Mouse (Mus musculus) intestine, embryonic 16.5 days (tissue): ENCODE results near the gene Lurap1l. TPM values are rescaled to one million over a fixed set of nuclear protein-coding genes. Genes with fewer than 3 reads are reported as not detected.

ENCODE experiments used
- ATAC-seq: fragments of 200-750 bp; cut with Nextera tagmentation; 2 replicates; pipeline ENCODE4 v1.8.0; 2017; ENCODE audit warnings: moderate TSS enrichment, moderate library complexity
- H3K27ac ChIP-seq: fragments of 300-500 bp; sonication (generic); 2 replicates; pipeline ENCODE4 v1.5.1; 2014; ENCODE audit warnings: mild to moderate bottlenecking, low read length
- H3K27me3 ChIP-seq: fragments of 300-500 bp; sonication (generic); replicated peaks from 2 replicates; pipeline ENCODE4 v1.6.1; 2014; ENCODE audit warnings: low read length, control low read depth, mixed read lengths; ENCODE audit not compliant: control insufficient read depth, insufficient read depth
- H3K36me3 ChIP-seq: fragments of 300-500 bp; sonication (generic); 2 replicates; pipeline ENCODE4 v1.6.1; 2014; ENCODE audit warnings: low read length, control low read depth; ENCODE audit not compliant: control insufficient read depth, insufficient read depth
- H3K4me1 ChIP-seq: fragments of 300-500 bp; sonication (generic); 2 replicates; pipeline ENCODE4 v1.6.1; 2014; ENCODE audit warnings: low read length, control low read depth, mixed read lengths; ENCODE audit not compliant: control insufficient read depth, insufficient read depth
- H3K4me2 ChIP-seq: fragments of 300-500 bp; sonication (generic); 2 replicates; pipeline ENCODE4 v1.6.1; 2014; ENCODE audit warnings: low read depth, low read length, control low read depth
- H3K4me3 ChIP-seq: fragments of 300-500 bp; sonication (generic); 2 replicates; pipeline ENCODE4 v1.5.1; 2014; ENCODE audit warnings: mild to moderate bottlenecking, low read length
- H3K9ac ChIP-seq: fragments of 300-500 bp; sonication (generic); 2 replicates; pipeline ENCODE4 v1.6.1; 2014; ENCODE audit warnings: low read depth, low read length
- H3K9me3 ChIP-seq: fragments of 300-500 bp; sonication (generic); 2 replicates; pipeline ENCODE4 v1.6.1; 2016; ENCODE audit warnings: low read length, control low read depth; ENCODE audit not compliant: control insufficient read depth
- WGBS: fragments of 180-500 bp; shearing (Covaris S2); extraction: QIAGEN DNeasy Blood & Tissue Kit; methylation state at CpG from one replicate; pipeline ENCODE4 v1.1.7; 2014; 5-methylcytosine and 5-hydroxymethylcytosine counted together
- polyA plus RNA-seq: library from polyadenylated mRNA; unstranded; fragments of >200 nt; fragmentation: Nextera tagmentation; extraction: Ambion mirVana; gene quantifications from 2 replicates; pipeline ENCODE4 v1.2.1, GENCODE M21; 2015

Gene Lurap1l
- polyA plus RNA-seq, 1 experiment from 2014 or later, result 19.5 TPM

GRCm38 (mm10) chr4:80881996-80882599 lies 28.3 kb upstream of the Lurap1l start:
- peak; percentile 84 for ATAC-seq
- Histone ChIP-seq H3K27ac (no peak overlapping the region), H3K27me3 (no peaks in the 10 kb centered on the region), H3K9ac (no peak overlapping the region), H3K36me3 (no peaks in the 10 kb centered on the region), H3K9me3 (no peaks in the 10 kb centered on the region), H3K4me1 (no peaks in the 10 kb centered on the region), H3K4me3 (no peak overlapping the region), H3K4me2 (no peak overlapping the region)
- WGBS, result 49% methylated on average over 1 of the region's 1 CpGs

GRCm38 (mm10) chr4:80886631-80887030 lies 23.8 kb upstream of the Lurap1l start:
- ATAC-seq, result no peak
- no peaks in the 10 kb centered on the region for H3K36me3 ChIP-seq
- H3K4me1 ChIP-seq, result no peaks in the 10 kb centered on the region
- H3K9me3 ChIP-seq, result no peaks in the 10 kb centered on the region
- H3K4me3 ChIP-seq, result no peak overlapping the region
- no peak overlapping the region for H3K27ac ChIP-seq
- WGBS, result 70% methylated on average over 4 of the region's 4 CpGs
- H3K27me3 ChIP-seq, result no peaks in the 10 kb centered on the region
- no peak overlapping the region for H3K4me2 ChIP-seq
- no peak overlapping the region for H3K9ac ChIP-seq

- ATAC-seq, result peak; percentile 68; the same call in 1 of the 2 replicates
- 89% methylated on average over 6 of the region's 6 CpGs for WGBS
Observed at GRCm38 (mm10) chr4:80891004-80891403, 19.4 kb upstream of the Lurap1l start.

GRCm38 (mm10) chr4:80895278-80895894 lies 15.1 kb upstream of the Lurap1l start:
- ATAC-seq, result peak; percentile 76
- H3K27ac ChIP-seq, result no peak overlapping the region

More at GRCm38 (mm10) chr4:80891004-80891403, 19.4 kb upstream of the Lurap1l start:
- Histone ChIP-seq H3K27me3 (no peaks in the 10 kb centered on the region), H3K36me3 (no peaks in the 10 kb centered on the region), H3K4me1 (no peaks in the 10 kb centered on the region; the same call in 1 of the 2 replicates), H3K9ac (no peak overlapping the region), H3K27ac (no peak overlapping the region), H3K9me3 (no peaks in the 10 kb centered on the region), H3K4me2 (no peak overlapping the region), H3K4me3 (no peak overlapping the region)

GRCm38 (mm10) chr4:80906726-80907125 lies 3.7 kb upstream of the Lurap1l start:
- no peak overlapping the region for H3K4me3 ChIP-seq
- H3K27me3 ChIP-seq, result no peaks in the 10 kb centered on the region
- no peak overlapping the region for H3K4me2 ChIP-seq
- no peaks in the 10 kb centered on the region for H3K9me3 ChIP-seq
- ATAC-seq, result no peak
- no peak overlapping the region for H3K27ac ChIP-seq
- no peak overlapping the region for H3K9ac ChIP-seq
- H3K36me3 ChIP-seq, result no peaks in the 10 kb centered on the region
- no peaks in the 10 kb centered on the region for H3K4me1 ChIP-seq
- WGBS, result 58% methylated on average over 3 of the region's 3 CpGs

More at GRCm38 (mm10) chr4:80895278-80895894, 15.1 kb upstream of the Lurap1l start:
- no peaks in the 10 kb centered on the region; the same call in 1 of the 2 replicates for H3K4me1 ChIP-seq
- 42% methylated on average over 4 of the region's 4 CpGs for WGBS
- no peak overlapping the region for H3K4me2 ChIP-seq
- H3K9me3 ChIP-seq, result no peaks in the 10 kb centered on the region
- no peaks in the 10 kb centered on the region for H3K36me3 ChIP-seq
- H3K4me3 ChIP-seq, result no peak overlapping the region
- no peaks in the 10 kb centered on the region for H3K27me3 ChIP-seq
- H3K9ac ChIP-seq, result no peak overlapping the region

- no peaks in the 10 kb centered on the region for H3K4me1 ChIP-seq
Observed at GRCm38 (mm10) chr4:80907973-80908372, 2.5 kb upstream of the Lurap1l start.

GRCm38 (mm10) chr4:80908902-80909301 lies 1.5 kb upstream of the Lurap1l start:
- peaks cover under 1% of the 10 kb centered on the region; the same call in 1 of the 2 replicates for H3K4me1 ChIP-seq
- H3K9ac ChIP-seq, result no peak overlapping the region
- H3K9me3 ChIP-seq, result no peaks in the 10 kb centered on the region
- no peak for ATAC-seq
- WGBS, result 61% methylated on average over 4 of the region's 4 CpGs
- no peak overlapping the region for H3K27ac ChIP-seq
- no peaks in the 10 kb centered on the region for H3K36me3 ChIP-seq
- H3K4me2 ChIP-seq, result no peak overlapping the region
- H3K27me3 ChIP-seq, result no peaks in the 10 kb centered on the region
- no peak overlapping the region for H3K4me3 ChIP-seq

More at GRCm38 (mm10) chr4:80907973-80908372, 2.5 kb upstream of the Lurap1l start:
- Histone ChIP-seq H3K27me3 (no peaks in the 10 kb centered on the region), H3K9me3 (no peaks in the 10 kb centered on the region), H3K9ac (no peak overlapping the region), H3K4me2 (no peak overlapping the region), H3K27ac (no peak overlapping the region), H3K4me3 (no peak overlapping the region), H3K36me3 (no peaks in the 10 kb centered on the region)
- no peak for ATAC-seq
- 73% methylated on average over 5 of the region's 5 CpGs for WGBS

GRCm38 (mm10) chr4:80910871-80911701 lies 640 bp downstream of the Lurap1l start:
- no peaks in the 10 kb centered on the region for H3K27me3 ChIP-seq
- under 1% methylated on average over 53 of the region's 58 CpGs for WGBS
- H3K9me3 ChIP-seq, result no peaks in the 10 kb centered on the region
- H3K36me3 ChIP-seq, result no peaks in the 10 kb centered on the region
- peak overlapping the region; percentile 91 for H3K27ac ChIP-seq
- peak overlapping the region; percentile 75 for H3K4me3 ChIP-seq
- ATAC-seq, result peak; percentile 70
- H3K4me2 ChIP-seq, result peak overlapping the region; percentile 73
- peak overlapping the region; percentile 90 for H3K9ac ChIP-seq
- peaks cover 4% of the 10 kb centered on the region; the same call in 1 of the 2 replicates for H3K4me1 ChIP-seq
